Mouse (Mus musculus) Patski (cell line): ENCODE measurements around the gene Mecom. TPM values are rescaled to one million over a fixed set of nuclear protein-coding genes. Genes with fewer than 3 reads are reported as not detected.

Experiments
- ATAC-seq: fragments of 100-300 bp; one replicate; pipeline ENCODE4 v1.8.0; 2021
- CTCF ChIA-PET: fragments of 350-600 bp; sonication (Branson Sonifier 250); formaldehyde crosslinking; loops from one replicate; lab custom pipeline; 2022; ENCODE audit warnings: inconsistent platforms; lab: Charles Lee
- POLR2A ChIA-PET: fragments of 350-600 bp; sonication (Branson Sonifier 250); formaldehyde crosslinking; loops from one replicate; lab custom pipeline; 2022; ENCODE audit warnings: antibody characterized with exemption, inconsistent platforms; lab: Charles Lee
- DNase-seq: peaks from one replicate; pipeline ENCODE4 v3.0.0-alpha.2; 2011; ENCODE audit warnings: low read depth, low spot score
- H3K27me3 ChIP-seq: fragments of 371-371 bp; one replicate; pipeline ENCODE4 v1.5.1; 2021
- CTCF ChIP-seq: fragments of 100-300 bp; IDR thresholded peaks from one replicate; pipeline ENCODE4 v1.5.1; 2021
- in situ Hi-C: fragments of 300-500 bp; cut with MboI; formaldehyde crosslinking; loops from 3 replicates; pipeline ENCODE4 v1.11.1; 2018; ENCODE audit warnings: low pct_unique_long_range_greater_than_20kb, mixed read lengths
- polyA plus RNA-seq: library from polyadenylated mRNA; unstranded; gene quantifications from one replicate; pipeline ENCODE4 v1.2.3, GENCODE M21; 2021

Mecom gene
- polyA plus RNA-seq, 1 experiment from 2014 or later, result 18.4 TPM

DNA sequence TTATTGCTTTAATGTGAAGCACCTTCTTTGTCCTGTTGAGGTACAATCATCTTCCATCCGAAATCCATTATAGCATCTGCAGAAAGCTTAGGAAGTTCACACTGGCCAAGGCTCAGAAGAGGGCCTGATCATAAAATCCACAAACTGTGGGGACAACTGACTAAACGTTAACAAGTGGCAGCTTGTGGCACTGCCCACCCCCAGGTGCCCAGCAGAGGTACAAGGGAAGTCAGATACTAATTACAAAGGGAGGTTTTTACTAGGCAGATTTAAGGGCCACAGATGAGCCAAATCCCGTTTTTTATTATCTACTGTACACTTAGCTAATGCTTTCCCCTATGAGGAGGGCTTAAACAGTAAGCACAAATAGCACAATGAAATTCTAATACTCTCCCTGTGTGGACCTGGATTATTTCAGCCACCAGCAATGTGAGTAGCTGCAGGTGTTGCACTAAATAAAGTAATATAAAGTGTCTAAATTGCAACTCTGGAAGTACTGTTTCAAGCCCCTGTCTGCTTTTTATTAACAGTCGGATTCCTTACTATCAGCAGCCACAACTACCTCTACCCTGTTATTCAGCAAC is 443.2 kb downstream of the Mecom start:
- H3K27me3 ChIP-seq, result peaks cover 10% of the 10 kb centered on the region
- in situ Hi-C loops, result no loop called here
- no peak for TF ChIP-seq CTCF
- no peak for ATAC-seq
- ChIA-PET CTCF (interaction anchor here (1.0 to 1.2 kb wide), 2 partner anchors 9 to 23 kb away, joined by 3 to 5 read pairs; no protein-coding TSS in a partner anchor), POLR2A (no interaction called here)
- no peak for DNase-seq

DNA sequence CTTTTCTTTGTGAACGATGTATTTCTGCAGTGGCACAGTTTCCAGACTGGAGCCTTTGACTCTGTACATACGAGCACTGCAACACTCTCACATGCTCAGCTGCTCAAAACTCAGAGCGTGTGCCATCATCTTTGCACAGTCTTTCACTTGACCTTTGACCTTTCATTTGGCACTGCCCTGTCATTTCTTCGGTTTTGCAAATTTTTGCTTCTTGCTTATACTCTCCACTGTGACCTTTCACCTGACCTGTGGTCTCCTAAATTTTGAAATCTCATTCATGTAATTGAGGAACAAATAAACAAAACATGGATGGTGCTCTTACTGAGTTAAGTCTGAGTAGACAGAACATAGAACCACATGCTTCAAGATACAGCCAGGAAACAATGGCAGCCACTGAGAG is 446.7 kb downstream of the Mecom start:
- DNase-seq (no peak), ATAC-seq (no peak)
- H3K27me3 ChIP-seq, result peaks cover 10% of the 10 kb centered on the region
- TF ChIP-seq CTCF, result no peak
- POLR2A ChIA-PET, result no interaction called here
- in situ Hi-C loops, result no loop called here
- CTCF ChIA-PET, result interaction anchor here (1.3 to 3.1 kb wide), 3 partner anchors 8 to 18 kb away, joined by 4 to 11 read pairs (median 5); no protein-coding TSS in a partner anchor

DNA sequence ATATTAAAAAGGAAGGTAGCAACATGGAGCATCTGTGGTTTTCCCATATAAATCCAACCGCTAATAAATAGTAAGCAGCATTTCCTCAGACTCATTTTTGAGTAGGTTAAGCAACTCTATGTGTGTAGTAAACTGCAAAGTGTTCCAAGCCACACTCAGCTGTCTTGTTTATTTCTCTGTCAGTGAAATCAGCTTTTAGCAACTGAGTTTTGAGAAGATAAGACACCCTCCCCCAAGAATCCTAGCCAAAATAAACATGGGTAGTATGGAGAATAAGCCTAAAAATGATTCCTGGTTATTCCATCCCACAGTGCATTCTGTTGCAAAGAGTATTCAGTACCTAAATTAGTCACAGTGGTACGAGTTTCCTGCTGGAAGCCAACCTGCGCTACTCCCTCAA is 450.1 kb downstream of the Mecom start:
- POLR2A ChIA-PET, result no interaction called here
- no peak for ATAC-seq
- CTCF ChIA-PET, result interaction anchor here (2.1 kb wide), 1 partner anchor 15 kb away, joined by 6 read pairs; no protein-coding TSS in a partner anchor
- in situ Hi-C loops, result no loop called here
- peaks cover 12% of the 10 kb centered on the region for H3K27me3 ChIP-seq
- TF ChIP-seq CTCF, result no peak
- no peak for DNase-seq

DNA sequence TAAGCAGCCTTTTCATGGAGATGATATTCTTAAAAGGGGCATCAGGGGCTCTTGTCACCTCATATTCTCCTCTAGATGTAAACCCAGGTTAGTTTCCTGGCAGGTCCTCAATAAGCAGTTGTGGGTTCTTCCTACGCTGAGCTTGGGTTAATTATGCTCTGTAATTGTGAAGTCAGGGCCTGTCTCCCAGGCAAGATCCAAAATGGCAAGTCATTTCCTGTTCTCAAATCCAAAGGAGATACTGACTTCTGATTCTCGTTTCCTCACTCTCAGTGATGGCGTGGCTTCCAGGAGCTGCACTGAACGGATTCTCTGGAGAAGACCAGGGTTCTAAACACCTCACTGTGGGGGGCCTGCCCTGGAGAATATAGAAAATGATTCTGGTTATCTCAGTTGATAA is 450.7 kb downstream of the Mecom start:
- in situ Hi-C loops, result no loop called here
- ChIA-PET CTCF (no interaction called here), POLR2A (no interaction called here)
- no peak for TF ChIP-seq CTCF
- ATAC-seq (no peak), DNase-seq (no peak)
- H3K27me3 ChIP-seq, result peaks cover 12% of the 10 kb centered on the region

DNA sequence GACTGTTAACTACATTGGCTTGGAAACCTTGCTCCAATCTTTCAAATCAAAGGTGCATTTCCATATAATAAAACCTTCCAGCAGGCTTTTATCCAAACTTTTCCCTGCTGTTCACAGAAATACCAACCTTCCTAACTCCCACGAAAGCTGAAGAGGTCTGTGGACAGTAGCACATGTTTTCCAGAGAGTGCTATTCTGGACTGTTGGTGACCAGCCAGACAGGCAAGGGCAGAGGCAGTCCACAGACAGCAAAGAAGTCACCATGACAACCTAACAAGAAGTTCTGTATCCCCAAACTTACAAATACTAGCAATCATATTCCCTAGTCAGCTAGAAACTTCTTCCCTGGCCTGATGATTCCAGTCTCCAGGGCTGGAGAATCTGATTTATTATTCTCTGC is 454.8 kb downstream of the Mecom start:
- CTCF ChIA-PET, result interaction anchor here (1.6 to 1.9 kb wide), 2 partner anchors 9 to 15 kb away, joined by 5 to 6 read pairs; no protein-coding TSS in a partner anchor
- DNase-seq (no peak), ATAC-seq (no peak)
- POLR2A ChIA-PET, result no interaction called here
- TF ChIP-seq CTCF, result no peak
- in situ Hi-C loops, result no loop called here
- peaks cover 13% of the 10 kb centered on the region for H3K27me3 ChIP-seq

DNA sequence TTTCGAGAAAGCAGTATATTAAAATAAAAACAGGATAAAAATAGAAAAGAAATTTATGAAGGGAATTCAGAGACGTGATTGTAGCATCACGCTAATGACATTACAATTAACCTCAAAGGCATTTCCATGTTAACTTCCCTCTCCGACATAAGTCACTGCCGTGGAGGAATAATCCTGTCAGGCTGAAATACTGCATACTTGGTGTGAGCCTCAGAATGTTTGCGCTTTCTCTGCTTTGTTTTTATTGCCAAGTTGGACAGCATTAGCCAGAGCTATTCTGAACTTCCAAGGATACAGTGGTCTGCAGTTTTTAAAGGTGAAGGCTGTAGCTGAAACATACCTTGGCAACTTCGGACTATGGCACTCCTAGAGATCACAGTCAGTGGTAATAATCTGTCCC is 455.3 kb downstream of the Mecom start:
- in situ Hi-C loops, result no loop called here
- CTCF ChIA-PET, result interaction anchor here (1.6 to 1.9 kb wide), 2 partner anchors 10 to 15 kb away, joined by 5 to 6 read pairs; no protein-coding TSS in a partner anchor
- H3K27me3 ChIP-seq, result peaks cover 14% of the 10 kb centered on the region
- POLR2A ChIA-PET, result no interaction called here
- no peak for ATAC-seq
- no peak for DNase-seq
- no peak for TF ChIP-seq CTCF

DNA sequence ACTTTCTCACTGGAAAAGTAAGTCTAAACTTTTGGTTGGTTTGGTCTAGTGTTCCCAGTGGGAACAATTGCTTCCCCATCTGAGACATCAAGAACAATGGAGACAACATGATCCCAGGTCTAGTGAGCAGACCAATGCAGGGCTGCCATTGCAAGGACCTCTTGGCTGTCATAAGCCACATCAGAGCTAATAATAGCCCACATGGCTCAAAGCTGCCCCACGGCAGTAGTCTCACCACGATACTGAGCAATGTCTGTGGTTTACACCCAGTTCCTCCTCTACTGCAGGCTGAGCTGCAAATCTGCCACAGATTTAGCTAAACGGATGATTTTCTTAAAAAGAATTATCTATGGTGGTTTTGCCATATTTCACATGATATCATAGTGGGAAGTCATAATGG is 455.9 kb downstream of the Mecom start:
- POLR2A ChIA-PET, result no interaction called here
- ATAC-seq (no peak), DNase-seq (no peak)
- peaks cover 14% of the 10 kb centered on the region for H3K27me3 ChIP-seq
- no peak for TF ChIP-seq CTCF
- CTCF ChIA-PET, result interaction anchor here (1.6 to 1.9 kb wide), 2 partner anchors 10 to 14 kb away, joined by 5 to 6 read pairs; no protein-coding TSS in a partner anchor
- in situ Hi-C loops, result no loop called here

DNA sequence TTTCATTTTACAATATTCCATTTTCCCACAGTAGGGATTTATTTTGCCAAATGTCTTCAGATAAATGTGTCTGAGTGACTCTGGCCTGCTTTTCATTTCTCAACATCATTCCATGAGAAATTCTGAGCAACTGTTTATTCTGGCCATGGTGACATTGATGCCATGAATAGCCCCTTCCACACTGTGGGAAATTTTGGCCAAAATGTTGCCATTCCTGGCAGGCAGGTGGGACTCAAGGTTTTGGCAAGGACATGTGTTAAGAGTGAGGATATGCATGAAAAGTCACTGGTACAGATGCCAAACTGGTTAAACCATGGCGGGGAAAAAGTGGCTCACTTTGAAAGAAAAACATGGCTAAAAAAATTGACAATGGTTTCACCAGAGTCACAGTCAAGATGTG is 456.4 kb downstream of the Mecom start:
- ATAC-seq (no peak), DNase-seq (no peak)
- peaks cover 14% of the 10 kb centered on the region for H3K27me3 ChIP-seq
- CTCF ChIA-PET, result interaction anchor here (1.9 kb wide), 1 partner anchor 14 kb away, joined by 6 read pairs; no protein-coding TSS in a partner anchor
- in situ Hi-C loops, result no loop called here
- POLR2A ChIA-PET, result no interaction called here
- TF ChIP-seq CTCF, result no peak

DNA sequence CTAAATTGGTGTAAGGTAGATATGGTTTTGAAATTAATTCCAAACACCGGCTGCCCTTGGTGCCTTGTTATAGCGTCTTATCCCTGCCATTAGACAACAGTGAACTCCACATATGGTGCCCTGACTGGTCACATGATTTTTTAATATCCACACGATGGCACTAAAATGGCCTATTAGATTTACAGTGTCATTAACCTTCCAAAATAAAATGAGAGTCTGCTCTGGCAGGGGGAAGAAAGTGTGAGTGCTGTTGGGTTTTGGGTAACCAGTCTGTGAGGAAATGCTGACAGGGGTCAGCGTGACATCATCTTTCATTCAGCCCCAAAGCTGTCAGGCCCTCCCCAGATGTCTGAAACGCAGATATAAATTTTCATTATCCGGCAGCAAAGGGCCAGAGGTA is 461.7 kb downstream of the Mecom start:
- DNase-seq (no peak), ATAC-seq (no peak)
- in situ Hi-C loops, result no loop called here
- H3K27me3 ChIP-seq, result peaks cover 28% of the 10 kb centered on the region
- CTCF ChIA-PET, result interaction anchor here (1.3 kb wide), 2 partner anchors 9 to 28 kb away, joined by 3 read pairs; no protein-coding TSS in a partner anchor
- no peak for TF ChIP-seq CTCF
- POLR2A ChIA-PET, result no interaction called here

DNA sequence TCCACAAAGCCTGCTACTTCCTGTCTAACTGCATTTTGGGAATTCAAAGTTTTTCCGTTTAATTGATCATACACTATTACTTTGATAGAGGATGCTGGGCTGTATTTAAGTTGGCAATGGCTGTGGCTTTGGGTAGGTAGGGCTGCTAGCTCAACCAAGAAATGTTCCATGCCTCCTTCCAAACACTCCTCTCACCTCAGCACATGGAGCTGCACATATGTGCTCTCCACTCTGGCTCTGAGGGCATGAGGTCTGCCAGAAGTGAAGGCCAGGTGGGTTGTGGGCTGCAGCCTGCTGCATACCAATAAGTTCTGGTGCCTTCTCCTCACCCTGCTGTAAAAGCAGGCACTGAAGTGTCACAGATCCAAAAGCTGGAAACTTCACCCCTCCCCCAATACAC is 464.0 kb downstream of the Mecom start:
- ChIA-PET POLR2A (no interaction called here), CTCF (interaction anchor here (1.4 to 1.6 kb wide), 2 partner anchors 11 to 24 kb away, joined by 3 read pairs; no protein-coding TSS in a partner anchor)
- in situ Hi-C loops, result no loop called here
- ATAC-seq (no peak), DNase-seq (no peak)
- no peak for TF ChIP-seq CTCF
- H3K27me3 ChIP-seq, result peaks cover 28% of the 10 kb centered on the region

DNA sequence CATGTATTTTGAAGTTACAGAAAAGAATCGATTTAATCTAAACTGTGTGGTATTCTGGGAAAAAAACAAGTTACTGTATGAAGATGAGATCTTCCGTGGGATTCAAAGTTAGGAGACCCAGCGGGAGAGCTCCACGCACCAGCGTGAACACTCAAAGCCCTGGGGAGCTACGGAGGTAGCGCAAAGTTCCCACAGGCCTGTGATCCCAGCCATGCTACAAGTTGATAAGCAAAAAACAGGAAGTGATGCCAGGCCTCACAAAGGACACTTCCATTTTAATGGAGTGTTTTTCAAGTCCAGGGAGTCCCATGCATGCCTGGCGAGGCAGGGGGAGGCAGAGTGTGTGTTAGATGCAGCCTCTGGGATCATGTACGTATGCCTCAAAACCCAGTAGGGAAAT is 464.5 kb downstream of the Mecom start:
- ChIA-PET POLR2A (no interaction called here), CTCF (interaction anchor here (1.4 kb wide), 1 partner anchor 10 kb away, joined by 3 read pairs; no protein-coding TSS in a partner anchor)
- ATAC-seq (no peak), DNase-seq (no peak)
- in situ Hi-C loops, result no loop called here
- H3K27me3 ChIP-seq, result peaks cover 24% of the 10 kb centered on the region
- TF ChIP-seq CTCF, result no peak
